ENCODE assay signal across 22 mouse cellular contexts in the genomic region with DNA sequence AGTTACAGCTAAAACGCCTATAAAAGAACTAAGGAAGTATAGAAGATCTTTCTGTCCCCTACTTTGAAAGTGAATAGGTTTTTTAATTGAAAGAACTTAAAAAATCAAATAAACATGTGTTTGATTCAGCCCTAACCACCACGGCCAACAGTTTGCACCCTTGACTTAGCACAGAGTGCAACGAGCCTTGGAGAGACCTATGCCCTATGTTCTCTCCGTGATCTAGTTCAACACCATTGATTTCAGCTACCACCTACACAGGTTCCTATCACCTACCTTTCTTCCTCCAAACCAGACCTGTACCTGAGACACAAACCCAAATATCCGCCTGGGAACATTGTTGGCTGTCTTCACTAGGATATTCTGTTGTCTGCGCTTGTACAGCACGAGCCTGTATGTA.
"Had no signal": no experiment of that assay in that cellular context is flagged by ENCODE, and none has a peak within 500 bp of the region (broad histone marks: within the 10 kb centered on the region; RNA-seq: fewer than 3 reads in every experiment).

No protein-coding gene starts in this region.

- H3K36me3 ChIP-seq: heart, embryonic 13.5 days; heart, embryonic 15.5 days; hindbrain, embryonic 13.5 days; hindbrain, embryonic 15.5 days; limb, embryonic 13.5 days; limb, embryonic 15.5 days had no signal

- H3K9me3 ChIP-seq: heart, embryonic 13.5 days; heart, embryonic 15.5 days; hindbrain, embryonic 13.5 days; hindbrain, embryonic 15.5 days; limb, embryonic 13.5 days; limb, embryonic 15.5 days had no signal

- H3K4me2 ChIP-seq: heart, embryonic 11.5 days; heart, embryonic 13.5 days; heart, embryonic 15.5 days; hindbrain, embryonic 13.5 days; hindbrain, embryonic 15.5 days; limb, embryonic 13.5 days; limb, embryonic 15.5 days had no signal

- DNase-seq: gastrocnemius, postnatal 14 days; gastrocnemius, postnatal 36 days; heart, adult 11 months; heart, adult 2 months; heart, postnatal 14 days; heart, postnatal 36 days; kidney, adult 11 months; kidney, adult 2 months; kidney, postnatal 14 days; layer of hippocampus, adult 9-11 months; layer of hippocampus, postnatal 36 days; left cerebral cortex, postnatal 4 days had no signal

- H3K27ac ChIP-seq: heart, adult 2 months; heart, embryonic 13.5 days; heart, embryonic 15.5 days; hindbrain, embryonic 13.5 days; hindbrain, embryonic 15.5 days; hindbrain, postnatal 0 days; limb, embryonic 13.5 days; limb, embryonic 15.5 days; liver, embryonic 14.5 days had no signal

- H3K4me3 ChIP-seq: heart, adult 2 months; heart, embryonic 13.5 days; heart, embryonic 15.5 days; hindbrain, embryonic 13.5 days; hindbrain, embryonic 15.5 days; limb, embryonic 13.5 days; limb, embryonic 15.5 days had no signal

- H3K27me3 ChIP-seq: heart, embryonic 13.5 days; heart, embryonic 15.5 days; hindbrain, embryonic 13.5 days; hindbrain, embryonic 15.5 days; limb, embryonic 13.5 days; limb, embryonic 15.5 days had no signal

- H3K9ac ChIP-seq: heart, embryonic 13.5 days; heart, embryonic 15.5 days; hindbrain, embryonic 13.5 days; hindbrain, embryonic 15.5 days; limb, embryonic 13.5 days; limb, embryonic 15.5 days; liver, embryonic 14.5 days had no signal

- ATAC-seq: hindbrain, postnatal 0 days; intestine, embryonic 16.5 days had no signal

- H3K4me1 ChIP-seq: heart, embryonic 13.5 days; heart, embryonic 15.5 days; limb, embryonic 13.5 days; limb, embryonic 15.5 days had no signal
